Mouse (Mus musculus): ENCODE results near the gene Atf7ip. TPM values are rescaled to one million over a fixed set of nuclear protein-coding genes. Genes with fewer than 3 reads are reported as not detected.

Gene Atf7ip
- total and polyA plus RNA-seq, 3 experiments: 4.2 to 35.4 (median 29.7) TPM

Other genes with a start within 250 kb of the Atf7ip start
- 0.21 TPM in 1 of 2 replicates, not detected in the other for gene Gm8994, start 178.6 kb upstream of the Atf7ip start, total RNA-seq (2012; rRNA removed)
- gene Gm8994, start 178.6 kb upstream of the Atf7ip start, total RNA-seq (2014; rRNA removed): 0.34 TPM in 1 of 2 replicates, not detected in the other
- gene Gm8994, start 178.6 kb upstream of the Atf7ip start, polyA plus RNA-seq (2012; ENCODE audit: insufficient read length, low read depth): 0.38 TPM in 1 of 2 replicates, not detected in the other
- not detected in 2 replicates for gene E330021D16Rik, start 90.6 kb upstream of the Atf7ip start, total RNA-seq (2012; rRNA removed)
- gene E330021D16Rik, start 90.6 kb upstream of the Atf7ip start, total RNA-seq (2014; rRNA removed): not detected in 2 replicates
- gene E330021D16Rik, start 90.6 kb upstream of the Atf7ip start, polyA plus RNA-seq (2012; ENCODE audit: insufficient read length, low read depth): not detected in 2 replicates
- not detected in 2 replicates for gene Plbd1, start 155.8 kb downstream of the Atf7ip start, total RNA-seq (2012; rRNA removed)
- gene Plbd1, start 155.8 kb downstream of the Atf7ip start, total RNA-seq (2014; rRNA removed): not detected in 2 replicates
- not detected in 2 replicates for gene Plbd1, start 155.8 kb downstream of the Atf7ip start, polyA plus RNA-seq (2012; ENCODE audit: insufficient read length, low read depth)